Mouse (Mus musculus): Measurements from ENCODE around the gene Zup1.
A peak's percentile ranks its signal among the peaks of the same experiment; 100 is the strongest.
"Not testable (repeated sequence)": the region's sequence is repeated elsewhere in the genome, so short reads cannot be mapped to it uniquely, and the experiment has no call there.

The Zup1 gene

GRCm38 (mm10) chr10:33950803-33951583 is at the start of gene Zup1:
TSS of gene Zup1 (minus strand) at chr10:33951269.
- peak; percentile 86 for DNase-seq (ENCODE audit: low read depth, low spot score)

DNA sequence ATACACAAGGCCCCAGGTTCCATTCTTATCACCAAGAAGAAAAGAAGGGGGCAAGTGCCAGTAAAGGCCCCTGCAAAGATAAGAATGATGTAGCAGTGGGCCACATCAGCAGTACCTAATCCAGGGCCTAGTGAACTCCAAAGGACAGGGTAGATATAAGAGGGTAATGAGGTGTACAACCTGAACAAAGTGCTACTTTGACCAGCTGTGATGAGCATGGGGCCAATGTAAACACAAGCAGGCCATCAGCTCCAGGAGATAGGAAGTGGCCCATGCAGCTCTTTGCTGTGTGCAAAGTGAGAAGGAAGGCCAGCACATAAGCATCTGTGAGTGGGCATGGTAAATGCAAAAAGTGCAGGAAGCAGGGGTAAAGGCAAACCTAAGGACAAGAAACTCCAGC is 47.3 kb upstream of the Zup1 start:
- no peak for DNase-seq (ENCODE audit: low read depth, low spot score)

DNA sequence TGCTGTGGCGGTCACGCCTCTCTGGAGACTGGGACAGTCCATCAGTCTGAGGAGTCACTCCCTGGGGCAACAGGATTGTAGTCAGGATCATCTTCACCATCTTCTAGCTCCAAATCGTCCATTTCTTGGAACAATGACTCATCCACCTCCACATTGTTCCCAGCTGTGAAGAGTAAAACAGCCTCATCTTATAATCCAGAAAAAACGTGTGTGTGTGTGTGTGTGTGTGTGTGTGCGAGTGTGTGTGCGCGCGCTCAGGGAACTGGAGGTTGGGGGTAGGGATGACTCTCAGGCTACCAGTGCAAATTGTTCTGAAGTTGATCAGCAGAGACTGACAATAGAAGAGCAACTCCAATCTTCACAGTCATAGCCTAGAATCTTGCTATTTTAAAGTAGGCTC is 45.6 kb upstream of the Zup1 start:
- not testable (repeated sequence) for DNase-seq (ENCODE audit: low read depth, low spot score)

- DNase-seq (ENCODE audit: low read depth, low spot score): peak; percentile 88
These were observed 35.7 kb upstream of the Zup1 start for GRCm38 (mm10) chr10:33986771-33987170.

GRCm38 (mm10) chr10:33974781-33975494 is 23.9 kb upstream of the Zup1 start:
- no peak for DNase-seq (ENCODE audit: low read depth, low spot score)

GRCm38 (mm10) chr10:33952509-33952908 is 1.4 kb upstream of the Zup1 start:
- no peak for DNase-seq (ENCODE audit: low read depth, low spot score)

- DNase-seq (ENCODE audit: low read depth, low spot score): no peak
These were observed 4.7 kb downstream of the Zup1 start for GRCm38 (mm10) chr10:33946336-33946735.

- DNase-seq (ENCODE audit: low read depth, low spot score): no peak
These were observed 5.7 kb downstream of the Zup1 start for GRCm38 (mm10) chr10:33945390-33945789.

DNA sequence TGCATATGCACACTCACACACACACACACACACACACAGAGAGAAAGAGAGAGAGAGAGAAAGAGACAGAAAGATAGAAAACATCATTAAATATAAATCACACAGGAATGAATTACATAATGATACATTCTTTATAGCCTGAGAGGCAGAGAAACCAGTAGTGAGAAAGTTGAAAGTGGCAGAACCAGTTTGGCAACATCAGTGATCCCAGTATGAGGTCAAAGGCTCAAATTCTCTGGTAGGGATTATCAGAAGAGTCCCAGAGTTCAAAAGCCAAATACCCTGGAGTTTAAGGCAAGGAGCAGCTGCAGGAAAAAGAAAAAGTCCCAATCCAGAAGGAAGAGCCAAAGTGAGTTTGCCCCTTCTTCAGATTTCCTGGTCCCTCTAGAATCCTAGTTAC is 10.4 kb downstream of the Zup1 start:
- no peak for DNase-seq (ENCODE audit: low read depth, low spot score)

DNA sequence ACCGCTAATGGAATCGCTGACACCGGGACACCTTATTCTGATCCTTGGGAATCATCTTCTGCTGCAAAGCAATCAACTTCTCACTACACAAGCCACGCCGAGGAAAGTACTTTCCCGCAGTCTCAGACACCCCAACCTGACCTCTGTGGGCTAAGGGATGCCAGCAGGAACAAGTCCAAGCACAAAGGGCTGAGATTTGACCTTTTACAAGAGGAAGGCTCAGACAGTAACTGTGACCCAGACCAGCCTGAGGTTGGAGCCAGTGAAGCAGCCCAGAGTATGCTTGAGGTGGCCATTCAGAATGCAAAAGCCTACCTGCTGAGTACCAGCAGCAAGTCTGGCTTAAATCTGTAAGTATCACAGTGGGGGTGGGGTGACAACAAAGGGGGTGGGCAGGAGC is 45.6 kb downstream of the Zup1 start:
- DNase-seq (ENCODE audit: low read depth, low spot score): no peak

GRCm38 (mm10) chr10:33904530-33905481 is 46.3 kb downstream of the Zup1 start, which contains the start of gene Rsph4a:
TSS of gene Rsph4a (plus strand) at chr10:33905111.
- DNase-seq (ENCODE audit: low read depth, low spot score): peak; percentile 71

- not testable (repeated sequence) for DNase-seq (ENCODE audit: low read depth, low spot score)
These were observed 49.5 kb downstream of the Zup1 start for GRCm38 (mm10) chr10:33901520-33901919.

- DNase-seq (ENCODE audit: low read depth, low spot score): not testable (repeated sequence)
These were observed 68.7 kb downstream of the Zup1 start for GRCm38 (mm10) chr10:33882411-33882810.

DNA sequence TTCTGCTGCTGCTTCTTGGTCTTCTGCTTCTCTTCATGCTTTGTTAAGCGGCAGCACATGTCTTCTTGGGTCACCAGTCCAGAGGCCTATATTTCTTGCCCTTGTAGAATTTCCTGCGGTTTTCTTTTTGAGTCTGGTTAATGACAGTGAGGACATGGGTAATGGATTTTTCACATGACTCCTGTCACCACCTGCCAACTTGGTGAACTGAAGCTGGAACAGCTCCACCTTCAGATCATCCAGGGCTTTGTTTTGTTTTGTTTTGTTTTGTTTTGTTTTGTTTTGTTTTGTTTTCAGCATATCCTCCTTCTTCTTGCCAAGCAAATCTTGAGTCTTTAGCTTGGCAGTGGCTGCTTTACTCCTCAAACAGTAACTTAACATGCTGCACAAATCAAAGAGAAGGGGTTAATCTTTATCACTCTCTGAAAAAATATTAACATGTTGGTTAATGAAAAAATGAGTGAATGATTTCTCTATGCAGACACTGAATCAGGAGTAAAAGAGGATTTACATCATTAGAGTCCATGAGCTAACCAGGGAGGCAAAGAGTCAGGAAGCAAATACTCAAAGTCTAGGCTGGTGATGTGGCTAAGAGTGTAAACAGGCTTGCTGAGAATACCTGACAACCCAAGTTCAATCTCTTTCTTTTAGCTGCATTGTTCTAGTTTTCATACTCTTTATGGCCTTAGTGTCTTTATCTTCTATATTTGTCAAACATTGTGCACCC is 78.2 kb downstream of the Zup1 start:
- DNase-seq (ENCODE audit: low read depth, low spot score): no peak

GRCm38 (mm10) chr10:33870441-33870840 is 80.6 kb downstream of the Zup1 start:
- no peak for DNase-seq (ENCODE audit: low read depth, low spot score)
